Mouse (Mus musculus): ENCODE measurements around the gene Wdr45b. TPM values are rescaled to one million over a fixed set of nuclear protein-coding genes. Genes with fewer than 3 reads are reported as not detected.
"Not testable (repeated sequence)": the region's sequence is repeated elsewhere in the genome, so short reads cannot be mapped to it uniquely, and the experiment has no call there.

Gene Wdr45b
- polyA plus RNA-seq, 1 experiment from 2014 or later, result 88.7 TPM

DNA sequence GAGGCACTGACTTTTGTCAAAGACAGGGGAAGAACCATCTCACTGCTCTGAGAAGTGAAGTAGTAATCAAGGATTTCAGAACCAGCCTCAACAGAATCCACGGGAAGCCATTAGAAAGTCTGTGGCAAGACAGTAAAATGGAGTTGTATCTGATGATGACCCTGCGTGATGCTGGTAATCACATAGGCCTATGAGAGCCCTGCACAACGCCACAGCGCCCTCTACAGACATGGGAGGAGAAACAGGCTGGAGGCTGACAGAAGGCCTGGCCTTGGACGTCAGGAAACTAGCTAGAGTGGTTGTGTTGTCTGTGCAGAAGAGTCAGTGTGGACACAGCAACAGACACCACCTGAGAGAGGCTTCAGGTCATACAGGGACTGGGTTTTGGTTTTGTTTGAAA lies 8.0 kb upstream of the Wdr45b start:
- Histone ChIP-seq H3K4me1 (no peaks in the 10 kb centered on the region), H3K9ac (no peak overlapping the region), H3K27me3 (no peaks in the 10 kb centered on the region), H3K4me2 (replicated peaks) (no peak overlapping the region), H3K4me3 (no peak overlapping the region), H3K36me3 (no peaks in the 10 kb centered on the region), H3K27ac (no peak overlapping the region), H3K9me3 (replicated peaks) (no peaks in the 10 kb centered on the region)
- ATAC-seq (ENCODE audit: low FRiP score), result no peak
- WGBS, result 30% methylated on average over 5 of the region's 5 CpGs

GRCm38 (mm10) chr11:121353326-121354090 lies 737 bp downstream of the Wdr45b start:
- Histone ChIP-seq H3K9me3 (replicated peaks) (no peaks in the 10 kb centered on the region), H3K27me3 (no peaks in the 10 kb centered on the region), H3K9ac (peak overlapping the region; percentile 92), H3K4me3 (peak overlapping the region; percentile 94), H3K27ac (peak overlapping the region; percentile 84), H3K4me1 (peaks cover 18% of the 10 kb centered on the region), H3K4me2 (replicated peaks) (peak overlapping the region; percentile 91), H3K36me3 (0 out of 2 replicates have a peak, but pooled peaks cover 6% of the 10 kb centered on the region)
- ATAC-seq (ENCODE audit: low FRiP score), result no peak
- 4% methylated on average over 41 of the region's 41 CpGs for WGBS

DNA sequence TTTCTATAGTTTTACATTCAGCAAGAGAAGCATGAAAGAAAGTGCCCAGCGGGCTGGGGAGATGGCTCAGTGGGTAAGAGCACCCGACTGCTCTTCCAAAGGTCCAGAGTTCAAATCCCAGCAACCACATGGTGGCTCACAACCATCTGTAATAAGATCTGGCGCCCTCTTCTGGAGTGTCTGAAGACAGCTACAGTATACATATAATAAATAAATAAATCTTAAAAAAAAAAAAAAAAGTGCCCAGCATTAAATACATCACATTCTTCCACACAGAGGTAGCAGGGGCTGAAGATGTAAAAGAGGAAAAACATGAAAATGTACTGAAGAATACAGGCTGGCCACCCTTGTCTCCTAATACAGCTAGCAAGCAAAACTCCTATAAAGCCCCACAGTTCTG lies 5.5 kb downstream of the Wdr45b start:
- not testable (repeated sequence) for H3K4me2 ChIP-seq (replicated peaks); H3K4me3 ChIP-seq; H3K9ac ChIP-seq; H3K9me3 ChIP-seq (replicated peaks); H3K27ac ChIP-seq; H3K27me3 ChIP-seq; ATAC-seq (ENCODE audit: low FRiP score)
- Histone ChIP-seq H3K36me3 (peaks cover 27% of the 10 kb centered on the region), H3K4me1 (peaks cover 11% of the 10 kb centered on the region)
- WGBS, result 77% methylated on average over 3 of the region's 3 CpGs

GRCm38 (mm10) chr11:121348166-121348565 lies 6.1 kb downstream of the Wdr45b start:
- peaks cover 7% of the 10 kb centered on the region for H3K4me1 ChIP-seq
- no peak overlapping the region for H3K27ac ChIP-seq
- no peak overlapping the region for H3K4me3 ChIP-seq
- H3K9me3 ChIP-seq (replicated peaks), result no peaks in the 10 kb centered on the region
- H3K9ac ChIP-seq, result no peak overlapping the region
- 91% methylated on average over 2 of the region's 2 CpGs for WGBS
- H3K36me3 ChIP-seq, result peaks cover 27% of the 10 kb centered on the region
- H3K4me2 ChIP-seq (replicated peaks), result no peak overlapping the region
- no peak for ATAC-seq (ENCODE audit: low FRiP score)
- no peaks in the 10 kb centered on the region for H3K27me3 ChIP-seq

DNA sequence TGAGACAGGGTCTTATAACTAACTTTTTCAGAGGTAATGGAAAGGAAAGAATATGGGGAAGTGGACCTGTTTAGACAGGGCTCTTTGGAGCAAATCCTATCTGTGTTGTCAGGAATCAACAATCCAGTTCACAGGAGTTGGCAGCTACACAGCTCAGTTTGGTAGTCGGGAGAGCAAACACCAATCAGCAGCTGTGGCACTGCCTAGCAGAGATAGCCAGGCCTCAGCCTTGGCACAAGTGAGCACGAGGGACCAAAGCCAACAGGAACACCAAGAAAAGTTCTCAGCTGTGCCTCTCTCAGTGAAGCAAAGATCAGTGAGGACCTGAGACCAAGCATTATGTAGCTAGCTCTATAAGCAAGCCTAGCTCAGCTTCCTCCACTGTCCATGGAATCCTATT lies 7.2 kb downstream of the Wdr45b start:
- Histone ChIP-seq H3K4me1 (no peaks in the 10 kb centered on the region), H3K9ac (no peak overlapping the region), H3K27me3 (no peaks in the 10 kb centered on the region), H3K4me2 (replicated peaks) (no peak overlapping the region), H3K9me3 (replicated peaks) (no peaks in the 10 kb centered on the region), H3K4me3 (no peak overlapping the region), H3K36me3 (peaks cover 27% of the 10 kb centered on the region), H3K27ac (no peak overlapping the region)
- 95% methylated on average over 2 of the region's 2 CpGs for WGBS
- no peak for ATAC-seq (ENCODE audit: low FRiP score)

DNA sequence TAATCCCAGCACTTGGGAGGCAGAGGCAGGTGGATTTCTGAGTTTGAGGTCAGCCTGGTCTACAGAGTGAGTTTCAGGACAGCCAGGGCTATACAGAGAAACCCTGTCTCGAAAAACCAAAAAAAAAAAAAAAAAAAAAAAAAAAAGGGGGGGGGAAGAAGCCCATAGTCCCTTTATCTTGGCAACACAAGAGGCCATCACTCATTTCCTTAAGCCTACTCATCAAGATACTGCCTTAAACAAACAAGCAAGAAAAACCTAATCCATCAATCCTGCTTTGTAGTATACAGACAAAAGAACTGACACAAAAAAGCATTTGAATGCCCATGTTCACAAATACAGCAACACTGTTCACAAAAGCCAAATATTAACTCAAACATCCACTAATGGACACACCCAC lies 11.8 kb downstream of the Wdr45b start:
- H3K9ac ChIP-seq; H3K4me2 ChIP-seq (replicated peaks); H3K27me3 ChIP-seq; H3K9me3 ChIP-seq (replicated peaks); H3K27ac ChIP-seq; H3K4me3 ChIP-seq; H3K4me1 ChIP-seq; ATAC-seq (ENCODE audit: low FRiP score): not testable (repeated sequence)
- peaks cover 28% of the 10 kb centered on the region for H3K36me3 ChIP-seq
- WGBS, result no CpG with 5 or more reads among the region's 1 CpGs

GRCm38 (mm10) chr11:121340287-121340686 lies 14.0 kb downstream of the Wdr45b start:
- ATAC-seq (ENCODE audit: low FRiP score), result no peak
- Histone ChIP-seq H3K27me3 (no peaks in the 10 kb centered on the region), H3K36me3 (peaks cover 27% of the 10 kb centered on the region), H3K9ac (no peak overlapping the region), H3K9me3 (replicated peaks) (no peaks in the 10 kb centered on the region), H3K4me1 (no peaks in the 10 kb centered on the region), H3K27ac (no peak overlapping the region), H3K4me2 (replicated peaks) (no peak overlapping the region), H3K4me3 (no peak overlapping the region)
- 100% methylated on average over 1 of the region's 1 CpGs for WGBS

- Histone ChIP-seq H3K9ac (no peak overlapping the region), H3K36me3 (peaks cover 32% of the 10 kb centered on the region), H3K9me3 (replicated peaks) (no peaks in the 10 kb centered on the region), H3K27me3 (no peaks in the 10 kb centered on the region), H3K4me2 (replicated peaks) (no peak overlapping the region), H3K4me1 (no peaks in the 10 kb centered on the region), H3K4me3 (no peak overlapping the region), H3K27ac (no peak overlapping the region)
- no peak for ATAC-seq (ENCODE audit: low FRiP score)
- WGBS, result 90% methylated on average over 1 of the region's 1 CpGs
These were observed 14.6 kb downstream of the Wdr45b start for GRCm38 (mm10) chr11:121339647-121340046.

DNA sequence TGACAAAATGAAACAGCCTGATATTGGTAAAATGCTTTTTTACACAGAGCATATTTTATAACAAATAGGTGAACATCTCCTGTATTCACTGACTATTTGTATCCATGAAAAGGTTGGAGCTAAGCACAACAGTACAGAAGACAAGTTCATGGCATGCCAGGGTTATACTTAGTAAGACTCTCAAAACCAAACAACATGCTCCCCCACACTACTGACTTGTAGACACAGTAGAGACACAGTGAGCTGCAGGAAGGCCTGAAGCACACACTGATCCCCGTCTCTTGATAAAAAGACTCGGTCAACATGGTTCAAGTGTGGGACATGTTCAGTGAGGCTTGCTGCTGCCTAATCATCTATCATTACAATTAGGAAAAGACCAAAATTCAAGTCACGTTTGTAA lies 22.6 kb downstream of the Wdr45b start:
- WGBS, result 95% methylated on average over 3 of the region's 3 CpGs
- Histone ChIP-seq H3K9me3 (replicated peaks) (no peaks in the 10 kb centered on the region), H3K4me1 (no peaks in the 10 kb centered on the region), H3K9ac (no peak overlapping the region), H3K4me2 (replicated peaks) (no peak overlapping the region), H3K27ac (no peak overlapping the region), H3K36me3 (peaks cover 77% of the 10 kb centered on the region), H3K4me3 (no peak overlapping the region), H3K27me3 (no peaks in the 10 kb centered on the region)
- no peak for ATAC-seq (ENCODE audit: low FRiP score)

GRCm38 (mm10) chr11:121328619-121329018 lies 25.6 kb downstream of the Wdr45b start:
- ATAC-seq (ENCODE audit: low FRiP score), result no peak
- peaks cover 51% of the 10 kb centered on the region for H3K36me3 ChIP-seq
- no peak overlapping the region for H3K27ac ChIP-seq
- no peak overlapping the region for H3K4me2 ChIP-seq (replicated peaks)
- no peaks in the 10 kb centered on the region for H3K9me3 ChIP-seq (replicated peaks)
- H3K27me3 ChIP-seq, result no peaks in the 10 kb centered on the region
- no peaks in the 10 kb centered on the region for H3K4me1 ChIP-seq
- no peak overlapping the region for H3K9ac ChIP-seq
- no peak overlapping the region for H3K4me3 ChIP-seq

GRCm38 (mm10) chr11:121328206-121328605 lies 26.0 kb downstream of the Wdr45b start:
- peaks cover 50% of the 10 kb centered on the region for H3K36me3 ChIP-seq
- WGBS, result 98% methylated on average over 9 of the region's 9 CpGs
- ATAC-seq (ENCODE audit: low FRiP score), result no peak

DNA sequence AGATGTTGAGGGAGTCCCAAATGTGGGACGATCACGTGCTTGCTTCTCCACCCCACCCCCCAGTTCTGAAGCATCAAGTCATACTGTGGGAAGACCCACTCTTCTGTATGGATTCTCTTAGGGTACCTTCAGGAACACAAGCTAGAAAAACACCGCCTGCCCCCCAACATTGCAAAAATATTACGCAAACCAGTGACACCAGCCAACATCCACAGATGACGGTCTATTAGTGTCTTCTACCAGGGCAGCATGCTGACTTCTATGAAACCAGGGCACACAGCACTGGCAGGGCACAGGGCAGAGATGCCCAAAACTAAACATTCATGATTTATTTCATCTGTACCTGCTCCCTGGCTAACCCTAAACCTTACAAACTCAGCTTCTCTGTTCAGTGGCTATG lies 27.6 kb downstream of the Wdr45b start:
- Histone ChIP-seq H3K9ac (no peak overlapping the region), H3K27me3 (no peaks in the 10 kb centered on the region), H3K36me3 (peaks cover 40% of the 10 kb centered on the region), H3K4me3 (no peak overlapping the region), H3K27ac (no peak overlapping the region), H3K9me3 (replicated peaks) (no peaks in the 10 kb centered on the region), H3K4me1 (no peaks in the 10 kb centered on the region), H3K4me2 (replicated peaks) (no peak overlapping the region)
- no peak for ATAC-seq (ENCODE audit: low FRiP score)
- WGBS, result 97% methylated on average over 5 of the region's 5 CpGs

More at GRCm38 (mm10) chr11:121328206-121328605, 26.0 kb downstream of the Wdr45b start:
- Histone ChIP-seq H3K27me3 (no peaks in the 10 kb centered on the region), H3K4me2 (replicated peaks) (no peak overlapping the region), H3K9ac (no peak overlapping the region), H3K27ac (no peak overlapping the region), H3K4me1 (no peaks in the 10 kb centered on the region), H3K4me3 (no peak overlapping the region), H3K9me3 (replicated peaks) (no peaks in the 10 kb centered on the region)

DNA sequence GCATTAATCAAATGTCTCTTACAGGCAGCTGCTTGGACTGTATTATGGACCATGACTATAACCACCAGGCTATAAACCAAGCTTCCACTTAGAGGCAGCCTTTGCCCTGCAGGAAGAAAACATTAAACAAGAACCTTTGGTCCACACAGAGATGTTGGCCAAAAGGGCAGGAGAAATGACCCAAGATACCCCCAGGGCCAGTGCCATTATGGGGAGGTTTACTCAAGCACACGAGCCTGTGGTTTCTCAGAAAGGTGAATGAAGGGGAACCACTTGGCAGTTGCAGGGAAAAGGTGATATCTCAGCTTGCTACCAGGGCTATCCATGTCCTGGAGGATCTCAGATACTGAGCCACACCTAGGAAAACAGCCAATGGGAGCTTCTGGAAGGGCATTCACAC lies 28.2 kb downstream of the Wdr45b start:
- Histone ChIP-seq H3K9me3 (replicated peaks) (no peaks in the 10 kb centered on the region; the same call in 1 of the 2 replicates), H3K9ac (no peak overlapping the region), H3K4me1 (no peaks in the 10 kb centered on the region), H3K27ac (no peak overlapping the region), H3K4me2 (replicated peaks) (no peak overlapping the region), H3K27me3 (no peaks in the 10 kb centered on the region), H3K4me3 (no peak overlapping the region), H3K36me3 (peaks cover 38% of the 10 kb centered on the region)
- WGBS, result 74% methylated on average over 1 of the region's 1 CpGs
- no peak for ATAC-seq (ENCODE audit: low FRiP score)

Measured in hindbrain, embryonic 12.5 days (tissue).